Mouse (Mus musculus): ENCODE results near the gene Hoxa2.

The Hoxa2 gene

DNA sequence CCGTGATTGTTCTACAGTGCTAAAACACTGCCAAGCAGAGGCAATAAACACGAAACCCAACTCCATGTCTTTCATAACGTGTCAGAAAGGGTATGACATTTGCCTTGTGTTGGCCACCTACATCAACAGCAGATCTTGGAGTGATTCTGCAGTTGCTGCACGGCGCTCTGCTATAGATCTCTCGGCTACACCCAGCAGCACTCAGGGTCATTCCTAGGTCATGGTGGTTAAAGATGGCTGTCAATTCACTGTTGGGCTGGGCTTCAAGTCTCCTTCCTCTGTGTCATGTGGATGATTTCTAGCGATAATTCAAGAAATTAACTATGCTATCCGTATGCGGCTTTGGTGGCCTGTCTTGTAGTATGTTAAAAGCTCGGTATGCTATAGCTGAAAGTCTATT lies 26.1 kb downstream of the Hoxa2 start:
- no peak for DNase-seq (ENCODE audit: low spot score)

DNA sequence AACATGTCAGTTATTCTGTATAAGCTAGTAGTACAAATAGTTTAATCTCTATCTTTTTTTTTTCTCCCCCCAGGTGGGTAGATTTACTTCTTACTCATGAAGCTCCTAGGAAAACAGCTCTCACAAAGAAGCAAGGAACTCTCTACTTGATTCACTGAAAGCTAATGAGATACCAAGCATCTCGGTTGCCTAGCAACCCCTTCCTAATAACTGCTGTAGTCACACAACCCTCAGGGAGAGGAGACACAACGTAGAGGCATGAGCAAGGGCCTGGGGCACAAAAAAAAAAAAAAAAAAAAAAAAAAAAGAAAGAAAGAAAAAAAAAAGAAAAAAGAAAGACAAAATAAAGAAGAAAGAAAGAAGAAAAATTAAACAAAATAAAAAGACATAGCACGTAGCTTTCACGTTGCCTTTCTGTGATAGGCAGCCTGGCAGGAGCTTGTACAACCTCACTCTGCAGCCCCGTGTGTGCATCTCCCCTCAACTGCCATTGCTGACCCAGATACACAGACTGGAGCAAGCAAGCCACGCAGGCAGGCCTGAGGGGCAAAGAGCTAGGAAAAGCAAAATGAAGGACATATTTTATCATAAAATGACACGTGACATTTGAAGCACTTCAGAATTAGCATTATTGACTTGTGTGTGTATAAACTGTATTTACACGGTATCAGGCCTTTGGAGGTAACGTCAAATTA lies 26.6 kb downstream of the Hoxa2 start:
- DNase-seq (ENCODE audit: low spot score), result no peak

DNA sequence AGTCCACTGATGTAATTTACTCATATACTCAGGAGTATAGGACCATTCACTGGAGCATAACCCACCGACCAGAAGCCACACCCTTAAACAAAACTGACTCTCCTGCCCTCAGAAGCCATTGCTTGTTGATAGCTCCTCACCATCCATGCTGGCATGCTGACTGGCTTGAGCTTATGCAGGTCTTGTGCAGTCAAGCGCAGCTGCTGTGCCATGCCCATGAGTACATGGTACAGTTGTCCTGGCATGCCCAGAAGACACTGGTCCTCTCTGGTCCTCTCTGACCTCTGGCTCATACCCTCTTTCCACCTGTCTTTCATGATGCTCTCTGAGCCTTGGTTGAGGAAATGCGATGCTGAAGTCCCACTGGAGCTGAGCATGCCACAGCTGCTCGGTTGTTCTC lies 41.0 kb downstream of the Hoxa2 start:
- DNase-seq (ENCODE audit: low spot score), result no peak

DNA sequence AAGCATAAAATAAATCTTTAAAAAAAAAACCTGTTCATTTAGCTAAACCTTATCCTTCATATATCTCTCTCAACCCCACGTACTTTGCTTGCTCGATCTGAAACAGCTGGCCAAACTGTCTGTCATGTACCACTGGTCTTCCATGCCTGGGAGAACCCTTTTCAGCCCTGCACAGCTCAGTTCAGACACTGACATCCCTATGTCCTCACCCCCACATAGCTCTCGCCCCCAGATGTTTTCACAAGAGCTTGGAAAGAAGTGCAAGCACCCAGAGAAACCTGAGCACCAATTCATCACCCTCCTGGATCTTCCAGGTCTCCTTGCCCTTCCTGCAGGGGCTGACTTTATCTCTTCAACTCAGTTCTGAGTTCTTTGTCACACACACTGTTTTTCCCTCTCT lies 43.5 kb downstream of the Hoxa2 start:
- DNase-seq (ENCODE audit: low spot score), result no peak

DNA sequence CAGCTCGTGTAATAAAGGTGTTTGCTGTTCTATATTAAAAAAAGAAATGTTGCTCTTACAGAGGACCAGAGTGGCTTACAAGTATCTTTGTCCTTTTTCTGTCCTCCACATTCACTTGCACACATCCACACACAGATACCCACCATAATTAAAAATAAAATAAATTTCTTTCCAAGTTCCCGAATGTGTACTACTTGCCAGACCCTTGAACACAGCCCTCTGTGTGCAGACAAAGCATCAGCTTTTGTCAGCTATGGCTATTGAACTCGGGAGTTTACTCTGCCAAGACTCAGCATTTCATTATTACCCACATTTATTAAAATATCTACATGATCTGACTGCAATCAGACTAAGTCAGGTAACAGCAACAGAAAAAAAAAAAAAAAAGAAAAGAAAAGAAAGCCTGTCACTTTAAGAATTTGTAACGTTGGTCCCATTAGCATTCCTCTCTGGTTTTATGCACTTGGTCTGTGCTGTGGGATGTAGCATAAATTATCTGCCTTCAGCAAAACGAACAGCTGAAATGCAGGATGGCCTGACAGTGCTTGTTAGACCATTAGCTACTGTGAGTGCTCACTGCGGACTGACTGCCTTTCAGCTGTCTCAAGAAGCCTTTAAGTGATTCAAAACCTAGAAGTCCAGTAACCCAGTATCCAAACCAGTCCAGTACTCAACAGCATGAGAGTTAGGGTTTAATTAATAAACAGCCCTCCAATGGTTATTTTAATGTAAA lies 45.6 kb downstream of the Hoxa2 start:
- DNase-seq (ENCODE audit: low spot score), result no peak

DNA sequence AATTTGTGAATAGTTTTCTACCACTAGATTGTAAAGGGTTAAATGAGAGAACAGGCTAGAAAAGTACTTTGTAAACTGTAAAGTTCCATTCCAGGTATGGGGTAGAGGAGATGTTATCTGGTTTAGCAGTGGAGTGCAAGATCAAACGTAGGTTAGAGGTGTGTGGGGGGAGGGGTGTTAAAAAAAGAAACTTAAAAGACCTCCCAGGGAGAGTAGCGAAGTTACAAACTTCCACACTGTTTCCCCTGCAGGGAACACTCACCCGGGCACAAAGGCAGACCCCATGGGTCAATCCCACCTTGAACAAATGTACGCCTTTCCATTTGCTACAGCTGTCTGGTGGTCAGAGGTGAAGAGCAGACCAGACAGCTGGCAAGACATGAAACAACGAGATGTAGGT lies 48.7 kb downstream of the Hoxa2 start:
- DNase-seq (ENCODE audit: low spot score), result no peak
